Mouse (Mus musculus): Measurements from ENCODE around the gene Tcea2. TPM values are rescaled to one million over a fixed set of nuclear protein-coding genes. Genes with fewer than 3 reads are reported as not detected.
A peak's percentile ranks its signal among the peaks of the same experiment; 100 is the strongest.

Gene Tcea2
- polyA plus RNA-seq, 1 experiment from 2014 or later, result 23.7 TPM

DNA sequence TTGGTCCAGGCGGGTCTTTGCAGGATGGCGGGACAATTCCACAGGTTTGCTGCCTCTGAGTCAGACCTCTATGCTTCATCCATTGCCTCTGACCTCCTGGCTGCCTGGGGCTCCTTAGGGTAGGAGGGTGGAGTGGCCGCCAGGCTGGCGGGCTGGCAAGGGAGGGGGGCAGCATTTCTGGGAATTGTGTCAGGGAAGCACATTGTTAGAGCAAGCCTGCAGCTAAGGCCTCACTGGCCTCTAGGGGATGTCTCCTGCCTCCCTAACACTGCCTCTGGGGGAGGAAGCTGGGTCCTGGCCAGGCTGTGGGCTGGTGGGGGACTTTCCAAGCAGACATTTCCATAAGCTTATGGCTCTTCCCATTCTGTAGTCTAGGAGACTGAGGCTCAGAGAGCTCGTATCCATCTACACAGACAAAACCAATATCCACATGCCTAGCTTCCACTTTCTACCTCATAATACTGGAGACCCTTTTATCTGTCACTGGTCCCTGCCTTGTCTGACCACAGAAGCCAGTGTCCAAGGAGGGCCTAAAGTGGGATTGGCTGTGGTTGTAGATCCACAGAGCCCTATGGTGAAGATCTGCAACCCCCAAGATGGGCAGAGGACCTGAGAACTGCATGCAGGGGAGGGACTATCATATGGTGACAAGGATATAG is 2.9 kb upstream of the Tcea2 start:
- Histone ChIP-seq H3K4me2 (no peak overlapping the region), H3K36me3 (no peaks in the 10 kb centered on the region), H3K27me3 (peaks cover 13% of the 10 kb centered on the region), H3K9ac (no peak overlapping the region), H3K27ac (peak overlapping the region; percentile 79), H3K9me3 (no peaks in the 10 kb centered on the region), H3K4me1 (peaks cover 27% of the 10 kb centered on the region), H3K4me3 (no peak overlapping the region)
- 0 out of 2 replicates have a peak, but pooled peaks have one; percentile 3 for ATAC-seq (ENCODE audit: borderline replicate concordance, extremely low read depth, low FRiP score, low TSS enrichment)
- WGBS, result 64% methylated on average over 5 of the region's 5 CpGs

- Histone ChIP-seq H3K9ac (no peak overlapping the region), H3K36me3 (no peaks in the 10 kb centered on the region), H3K4me1 (peaks cover 27% of the 10 kb centered on the region), H3K4me3 (no peak overlapping the region), H3K27ac (peak overlapping the region; percentile 79), H3K9me3 (no peaks in the 10 kb centered on the region), H3K27me3 (peaks cover 8% of the 10 kb centered on the region), H3K4me2 (no peak overlapping the region)
- no peak for ATAC-seq (ENCODE audit: borderline replicate concordance, extremely low read depth, low FRiP score, low TSS enrichment)
- 43% methylated on average over 3 of the region's 3 CpGs for WGBS
Measured at GRCm38 (mm10) chr2:181677755-181678098, 2.4 kb upstream of the Tcea2 start.

DNA sequence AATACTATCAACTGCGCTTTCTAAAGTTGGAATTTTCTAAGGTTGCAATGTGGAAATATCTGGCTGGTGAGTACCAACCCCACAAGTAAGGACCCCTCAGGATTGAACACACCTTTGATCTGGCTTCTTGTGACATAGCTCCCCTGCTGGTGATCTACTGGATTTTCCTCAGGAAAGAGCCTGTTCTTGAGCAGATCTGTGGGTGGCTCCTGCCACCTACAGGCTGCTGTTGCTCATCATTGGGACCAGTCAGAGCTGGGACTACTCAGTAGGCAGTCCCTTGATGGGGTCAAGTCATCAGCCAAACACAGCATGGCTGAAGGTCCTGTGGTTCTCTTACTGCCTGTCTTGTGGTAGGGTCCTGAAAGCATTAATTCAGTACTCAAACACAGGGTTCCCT is 1.3 kb upstream of the Tcea2 start:
- ATAC-seq (ENCODE audit: borderline replicate concordance, extremely low read depth, low FRiP score, low TSS enrichment), result peak; percentile 55
- Histone ChIP-seq H3K9me3 (no peaks in the 10 kb centered on the region), H3K27ac (no peak overlapping the region), H3K4me1 (peaks cover 27% of the 10 kb centered on the region), H3K36me3 (no peaks in the 10 kb centered on the region), H3K4me2 (no peak overlapping the region), H3K27me3 (no peaks in the 10 kb centered on the region; the same call in 1 of the 2 replicates), H3K9ac (no peak overlapping the region), H3K4me3 (no peak overlapping the region)
- 43% methylated on average over 1 of the region's 1 CpGs for WGBS

DNA sequence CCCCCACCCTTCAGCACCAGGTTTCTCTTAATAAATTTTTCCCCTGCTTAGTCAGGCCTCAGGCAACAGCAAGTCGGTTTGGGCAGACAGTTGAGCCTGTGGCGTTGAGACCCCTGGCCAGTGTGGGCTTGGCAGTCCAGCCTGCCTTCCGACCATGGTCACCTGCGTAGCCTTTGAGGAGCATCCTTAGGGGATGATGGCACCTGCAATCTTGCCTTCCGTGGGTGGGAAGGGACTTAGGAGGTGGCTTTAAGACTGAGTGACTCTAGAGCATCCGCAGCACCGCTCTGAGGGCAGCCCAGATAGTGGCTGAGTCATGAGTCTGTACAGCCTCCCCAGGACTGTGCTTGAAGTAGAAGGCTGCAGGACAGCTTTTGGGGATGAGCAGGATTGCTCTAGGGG is 607 bp downstream of the Tcea2 start:
- H3K27ac ChIP-seq, result 0 out of 2 replicates have a peak overlapping the region, but pooled peaks have one; percentile 49
- no peaks in the 10 kb centered on the region for H3K9me3 ChIP-seq
- no peaks in the 10 kb centered on the region for H3K27me3 ChIP-seq
- peaks cover 19% of the 10 kb centered on the region for H3K4me1 ChIP-seq
- H3K9ac ChIP-seq, result peak overlapping the region; percentile 93
- H3K4me3 ChIP-seq, result peak overlapping the region; percentile 77
- no peak for ATAC-seq (ENCODE audit: borderline replicate concordance, extremely low read depth, low FRiP score, low TSS enrichment)
- H3K4me2 ChIP-seq, result peak overlapping the region; percentile 95
- no peaks in the 10 kb centered on the region for H3K36me3 ChIP-seq
- WGBS, result 12% methylated on average over 7 of the region's 7 CpGs

GRCm38 (mm10) chr2:181681978-181682377 is 1.9 kb downstream of the Tcea2 start:
- Histone ChIP-seq H3K27ac (no peak overlapping the region), H3K27me3 (no peaks in the 10 kb centered on the region), H3K4me2 (no peak overlapping the region), H3K4me3 (no peak overlapping the region), H3K36me3 (0 out of 2 replicates have a peak, but pooled peaks cover 7% of the 10 kb centered on the region), H3K4me1 (peaks cover 18% of the 10 kb centered on the region), H3K9ac (no peak overlapping the region), H3K9me3 (no peaks in the 10 kb centered on the region)
- 59% methylated on average over 1 of the region's 1 CpGs for WGBS
- no peak for ATAC-seq (ENCODE audit: borderline replicate concordance, extremely low read depth, low FRiP score, low TSS enrichment)

- Histone ChIP-seq H3K27me3 (no peaks in the 10 kb centered on the region), H3K27ac (no peak overlapping the region), H3K4me3 (no peak overlapping the region), H3K4me2 (no peak overlapping the region), H3K9me3 (no peaks in the 10 kb centered on the region), H3K36me3 (peaks cover 16% of the 10 kb centered on the region; the same call in 1 of the 2 replicates), H3K4me1 (peaks cover 18% of the 10 kb centered on the region), H3K9ac (no peak overlapping the region)
- 61% methylated on average over 4 of the region's 4 CpGs for WGBS
- ATAC-seq (ENCODE audit: borderline replicate concordance, extremely low read depth, low FRiP score, low TSS enrichment), result no peak
Measured at GRCm38 (mm10) chr2:181683381-181683780, 3.3 kb downstream of the Tcea2 start.

DNA sequence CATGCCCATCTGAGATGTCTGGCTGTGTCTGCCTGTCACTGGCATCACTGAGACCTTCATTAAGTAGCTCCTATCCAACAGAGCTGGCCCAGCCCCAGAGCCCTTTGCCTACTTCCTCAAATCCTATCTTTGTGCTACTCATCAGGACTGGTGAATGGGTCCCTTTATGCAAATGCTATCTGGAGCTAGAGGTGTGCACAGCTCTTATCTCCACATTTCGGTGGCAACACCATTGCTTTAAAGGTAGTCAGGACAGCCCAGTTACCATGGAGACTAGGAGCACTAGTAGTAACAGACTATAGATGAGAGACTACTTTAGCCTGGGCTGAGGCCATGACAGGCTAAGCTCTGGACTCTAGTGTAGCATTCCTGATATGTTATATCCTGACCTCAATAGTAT is 4.6 kb downstream of the Tcea2 start:
- H3K9me3 ChIP-seq, result no peaks in the 10 kb centered on the region

DNA sequence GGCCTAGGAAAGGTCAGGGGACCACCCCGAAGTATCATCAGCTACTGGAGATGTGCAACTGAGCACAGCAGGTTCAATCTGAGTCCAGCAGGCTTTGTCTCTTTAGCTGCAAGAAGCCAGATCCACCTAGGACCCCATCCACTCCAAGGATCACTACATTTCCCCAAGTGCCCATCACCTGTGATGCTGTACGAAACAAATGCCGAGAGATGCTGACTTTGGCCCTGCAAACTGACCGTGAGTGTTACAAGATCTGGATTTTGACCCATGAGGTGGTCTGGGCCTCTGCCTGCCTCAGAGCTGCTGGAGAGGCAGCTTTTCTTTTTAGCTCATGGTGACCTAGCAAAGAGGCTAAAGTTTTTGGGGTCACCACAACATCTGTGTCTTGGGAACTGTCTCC is 5.6 kb downstream of the Tcea2 start:
- Histone ChIP-seq H3K9me3 (no peaks in the 10 kb centered on the region), H3K4me1 (peaks cover 9% of the 10 kb centered on the region), H3K4me3 (no peak overlapping the region), H3K4me2 (no peak overlapping the region), H3K9ac (no peak overlapping the region), H3K36me3 (peaks cover 25% of the 10 kb centered on the region; the same call in 1 of the 2 replicates), H3K27ac (no peak overlapping the region), H3K27me3 (no peaks in the 10 kb centered on the region)
- WGBS, result 81% methylated on average over 4 of the region's 4 CpGs
- no peak for ATAC-seq (ENCODE audit: borderline replicate concordance, extremely low read depth, low FRiP score, low TSS enrichment)

More for the DNA sequence above, 4.6 kb downstream of the Tcea2 start:
- Histone ChIP-seq H3K4me2 (no peak overlapping the region), H3K4me1 (peaks cover 12% of the 10 kb centered on the region), H3K4me3 (no peak overlapping the region), H3K36me3 (peaks cover 25% of the 10 kb centered on the region; the same call in 1 of the 2 replicates), H3K27ac (no peak overlapping the region), H3K9ac (no peak overlapping the region), H3K27me3 (no peaks in the 10 kb centered on the region)
- 59% methylated on average over 1 of the region's 1 CpGs for WGBS
- no peak for ATAC-seq (ENCODE audit: borderline replicate concordance, extremely low read depth, low FRiP score, low TSS enrichment)

GRCm38 (mm10) chr2:181687586-181687985 is 7.5 kb downstream of the Tcea2 start:
- ATAC-seq (ENCODE audit: borderline replicate concordance, extremely low read depth, low FRiP score, low TSS enrichment), result no peak
- Histone ChIP-seq H3K27me3 (no peaks in the 10 kb centered on the region), H3K9ac (no peak overlapping the region), H3K27ac (no peak overlapping the region), H3K4me2 (no peak overlapping the region), H3K36me3 (peaks cover 25% of the 10 kb centered on the region; the same call in 1 of the 2 replicates), H3K4me1 (peaks cover 1% of the 10 kb centered on the region), H3K4me3 (no peak overlapping the region), H3K9me3 (no peaks in the 10 kb centered on the region)
- WGBS, result 92% methylated on average over 8 of the region's 8 CpGs

DNA sequence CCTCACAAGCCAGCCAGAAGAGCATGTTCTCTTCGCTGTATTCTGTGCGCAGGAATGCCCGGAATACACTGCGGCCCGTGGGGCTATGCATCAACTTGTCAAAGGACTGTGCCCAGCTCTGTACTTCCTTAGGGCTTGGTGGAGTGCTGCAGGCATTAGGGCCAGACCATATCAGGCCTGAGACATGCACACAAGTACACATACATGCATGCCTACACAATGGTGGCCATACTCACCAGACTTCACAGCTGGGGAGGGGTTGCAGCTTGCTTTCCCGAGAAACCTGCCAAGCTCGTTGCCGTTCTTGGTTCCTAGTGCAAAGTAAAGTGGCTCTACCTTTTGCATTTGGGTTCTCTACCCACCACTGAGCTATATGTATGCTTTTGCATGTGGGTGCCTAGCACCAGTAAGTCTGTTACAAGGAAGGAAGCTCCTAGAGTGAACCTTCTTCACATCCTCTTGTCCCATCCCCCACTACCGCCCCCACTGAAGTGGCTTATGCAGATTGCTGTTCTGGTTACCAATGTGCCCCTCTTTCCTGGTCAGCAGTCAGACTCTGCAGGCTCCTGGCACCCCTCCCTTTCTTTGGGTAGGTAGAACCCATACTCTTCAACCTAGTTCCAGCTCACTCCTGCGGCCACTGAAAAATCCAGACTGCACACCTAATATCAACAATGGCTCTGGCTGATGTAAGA is 9.5 kb downstream of the Tcea2 start:
- no peak for ATAC-seq (ENCODE audit: borderline replicate concordance, extremely low read depth, low FRiP score, low TSS enrichment)
- no peak overlapping the region for H3K27ac ChIP-seq
- no peak overlapping the region for H3K4me3 ChIP-seq
- no peak overlapping the region for H3K4me2 ChIP-seq
- no peaks in the 10 kb centered on the region for H3K9me3 ChIP-seq
- H3K4me1 ChIP-seq, result peaks cover 8% of the 10 kb centered on the region
- H3K36me3 ChIP-seq, result peaks cover 25% of the 10 kb centered on the region; the same call in 1 of the 2 replicates
- WGBS, result 87% methylated on average over 10 of the region's 10 CpGs
- no peak overlapping the region for H3K9ac ChIP-seq
- H3K27me3 ChIP-seq, result no peaks in the 10 kb centered on the region

- no peak overlapping the region for H3K4me2 ChIP-seq
- 81% methylated on average over 6 of the region's 6 CpGs for WGBS
- no peak overlapping the region for H3K27ac ChIP-seq
Measured at GRCm38 (mm10) chr2:181691083-181691482, 11.0 kb downstream of the Tcea2 start.

DNA sequence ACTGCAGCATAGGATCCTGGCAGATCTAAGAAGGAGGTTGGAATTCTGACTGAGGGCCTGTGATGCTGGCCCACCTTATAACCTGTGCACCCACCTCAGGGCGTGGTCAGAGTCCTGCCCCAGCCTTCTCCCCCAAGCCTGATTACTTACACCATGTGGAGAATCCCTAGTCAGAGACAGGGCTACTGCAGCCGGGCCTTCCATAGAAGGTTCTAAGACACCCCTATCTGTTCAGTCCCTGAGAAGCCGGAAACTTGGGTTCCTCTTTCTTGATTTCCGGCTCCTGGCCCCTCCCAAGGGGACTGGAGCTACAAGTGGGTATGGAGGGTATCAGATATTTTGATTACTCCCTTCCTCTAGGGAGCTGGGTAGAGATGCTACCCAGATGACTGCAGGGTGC is 11.5 kb downstream of the Tcea2 start:
- Histone ChIP-seq H3K9me3 (no peaks in the 10 kb centered on the region), H3K27ac (no peak overlapping the region), H3K9ac (no peak overlapping the region), H3K4me3 (no peak overlapping the region), H3K27me3 (no peaks in the 10 kb centered on the region), H3K4me1 (peaks cover 8% of the 10 kb centered on the region), H3K36me3 (peaks cover 22% of the 10 kb centered on the region; the same call in 1 of the 2 replicates), H3K4me2 (no peak overlapping the region)
- no peak for ATAC-seq (ENCODE audit: borderline replicate concordance, extremely low read depth, low FRiP score, low TSS enrichment)
- 89% methylated on average over 4 of the region's 4 CpGs for WGBS

More at GRCm38 (mm10) chr2:181691083-181691482, 11.0 kb downstream of the Tcea2 start:
- no peaks in the 10 kb centered on the region for H3K27me3 ChIP-seq
- H3K9me3 ChIP-seq, result no peaks in the 10 kb centered on the region
- no peak overlapping the region for H3K4me3 ChIP-seq
- H3K9ac ChIP-seq, result no peak overlapping the region
- ATAC-seq (ENCODE audit: borderline replicate concordance, extremely low read depth, low FRiP score, low TSS enrichment), result no peak
- H3K36me3 ChIP-seq, result peaks cover 25% of the 10 kb centered on the region; the same call in 1 of the 2 replicates
- peaks cover 8% of the 10 kb centered on the region for H3K4me1 ChIP-seq

Measured in lung, embryonic 15.5 days (tissue).